Mouse (Mus musculus) MEL (cell line): ENCODE data around the gene Pglyrp2.

ENCODE experiments used
- EP300 ChIP-seq, 2 experiments: IDR thresholded peaks; 2 replicates each; pipeline ENCODE4 v1.6.1; 2011; ENCODE audit warnings: improper control_type of control experiment in 2 of 2, low read length in 2 of 2, low read depth in 1 of 2, mild to moderate bottlenecking in 1 of 2
- POLR2A ChIP-seq, 2 experiments: IDR thresholded peaks; 2 replicates each; pipeline ENCODE4 v1.6.1; 2011 to 2012; ENCODE audit warnings: low read length in 2 of 2, mild to moderate bottlenecking in 2 of 2, control low read depth in 1 of 2, improper control_type of control experiment in 1 of 2, low read depth in 1 of 2, moderate library complexity in 1 of 2; ENCODE audit not compliant: control insufficient read depth in 1 of 2, insufficient read depth in 1 of 2, poor library complexity in 1 of 2

- TF ChIP-seq EP300 (IDR thresholded peaks at IDR 0.05; ENCODE audit: low read depth in 1 of 2, low read length in 2 of 2) (no peak), POLR2A (IDR thresholded peaks at IDR 0.05; ENCODE audit: control insufficient read depth in 1 of 2, insufficient read depth in 1 of 2, low read depth in 1 of 2, low read length in 2 of 2, poor library complexity in 1 of 2) (no peak)
Observed at GRCm38 (mm10) chr17:32449042-32449441, 25.1 kb upstream of the Pglyrp2 start.
